In the genomic region with DNA sequence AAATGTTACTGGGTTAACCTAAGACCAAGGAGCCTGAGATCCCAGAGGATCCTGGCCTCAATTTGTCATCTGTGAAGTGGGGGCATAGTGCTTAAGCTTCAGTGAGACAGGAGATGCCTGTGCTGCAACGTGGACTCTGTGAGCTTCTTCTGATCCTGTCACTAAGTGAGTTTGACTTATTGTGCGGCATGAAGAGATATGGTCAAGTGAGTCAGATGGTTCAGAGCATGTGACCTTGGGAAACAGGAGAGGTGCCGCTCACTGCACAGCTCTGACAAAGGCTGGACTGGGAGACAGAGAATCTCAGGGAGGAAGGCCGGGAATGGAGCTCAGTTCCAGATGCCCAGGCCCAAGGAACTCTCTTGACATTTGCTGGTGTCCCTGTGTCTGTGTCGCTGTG, we compare ENCODE assay signal across 27 mouse cellular contexts. TPM values are rescaled to one million over a fixed set of nuclear protein-coding genes. Genes with fewer than 3 reads are reported as not detected.
A peak's percentile ranks its signal among the peaks of the same experiment; 100 is the strongest.
DNase-seq lines count a peak whose midpoint lies in the region; ATAC-seq and TF ChIP-seq lines count a peak whose summit lies in the region.
"Had no signal": no experiment of that assay in that cellular context is flagged by ENCODE, and none has a peak within 500 bp of the region (broad histone marks: within the 10 kb centered on the region; RNA-seq: fewer than 3 reads in every experiment).

No protein-coding gene starts in this region.

- H3K9me3 ChIP-seq in limb, embryonic 13.5 days, result no peaks in the 10 kb centered on the region
- H3K9me3 ChIP-seq: heart, embryonic 12.5 days; liver, embryonic 15.5 days; midbrain, embryonic 15.5 days; neural tube, embryonic 13.5 days had no signal

- H3ac ChIP-seq in C2C12 (ENCODE audit: control insufficient read depth, insufficient read length, low read depth), result no peak overlapping the region

- no peaks in the 10 kb centered on the region for H3K79me3 ChIP-seq in C2C12 (ENCODE audit: low read depth)

- H3K27ac ChIP-seq in gastrocnemius, adult 2 months, result peak overlapping the region; percentile 46
- H3K27ac ChIP-seq in limb, embryonic 13.5 days, result no peak overlapping the region
- H3K27ac ChIP-seq: hindbrain, postnatal 0 days; liver, embryonic 15.5 days; midbrain, embryonic 15.5 days; neural tube, embryonic 13.5 days had no signal

- no peak for DNase-seq in gastrocnemius, adult 2 months
- DNase-seq in gastrocnemius, postnatal 4 days (ENCODE audit: low spot score in 2 of 2), result no peak
- DNase-seq in adrenal gland, postnatal 36 days, result peak; percentile 51 to 59
- no peak for DNase-seq in Muller cell, postnatal 12 days (ENCODE audit: inconsistent ontology term)
- no peak for DNase-seq in cerebellum, adult 9-10 months
- DNase-seq: B cell, adult 2 months; cerebellum, adult 11 months; cerebellum, postnatal 10 days; gastrocnemius, postnatal 10 days; heart, adult 11 months; kidney, postnatal 25 days; layer of hippocampus, adult 9-11 months; liver; lung, postnatal 4 days; retina, postnatal 1 day; right cerebral cortex, postnatal 25 days; spleen, adult 18-20 months had no signal

- no peaks in the 10 kb centered on the region for H3K36me3 ChIP-seq in C2C12 (ENCODE audit: control insufficient read depth, insufficient read depth)
- H3K36me3 ChIP-seq in limb, embryonic 13.5 days, result no peaks in the 10 kb centered on the region
- H3K36me3 ChIP-seq: heart, embryonic 12.5 days; liver, embryonic 15.5 days; midbrain, embryonic 15.5 days; neural tube, embryonic 13.5 days had no signal

- no peaks in the 10 kb centered on the region for H3K79me2 ChIP-seq in C2C12 (ENCODE audit: control insufficient read depth, insufficient read depth)

- H3K27me3 ChIP-seq in C2C12 (ENCODE audit: control insufficient read depth, insufficient read depth, insufficient read length), result no peaks in the 10 kb centered on the region
- H3K27me3 ChIP-seq in limb, embryonic 13.5 days, result no peaks in the 10 kb centered on the region
- H3K27me3 ChIP-seq: midbrain, embryonic 15.5 days; neural tube, embryonic 13.5 days had no signal

- no peak overlapping the region for H3K4me3 ChIP-seq in gastrocnemius, adult 2 months
- no peak overlapping the region for H3K4me3 ChIP-seq in C2C12 (ENCODE audit: insufficient read depth, poor library complexity, severe bottlenecking)
- no peak overlapping the region for H3K4me3 ChIP-seq in limb, embryonic 13.5 days
- H3K4me3 ChIP-seq: heart, embryonic 12.5 days; liver, embryonic 15.5 days; midbrain, embryonic 15.5 days; neural tube, embryonic 13.5 days had no signal

- H3K4me2 ChIP-seq in limb, embryonic 13.5 days (replicated peaks), result no peak overlapping the region
- H3K4me2 ChIP-seq: heart, embryonic 12.5 days; liver, embryonic 15.5 days; midbrain, embryonic 15.5 days; neural tube, embryonic 13.5 days had no signal

- WGBS in limb, embryonic 13.5 days, result 86% methylated on average over 5 of the region's 5 CpGs

- intact Hi-C loops in gastrocnemius, adult 2 months (cut with DNase I), result no loop called here

- ATAC-seq in limb, embryonic 13.5 days (ENCODE audit: low FRiP score, low read depth), result no peak
- ATAC-seq: forebrain, embryonic 14.5 days; hindbrain, postnatal 0 days; intestine, postnatal 0 days; midbrain, embryonic 15.5 days had no signal

- H3K4me1 ChIP-seq in limb, embryonic 13.5 days, result peaks cover 69% of the 10 kb centered on the region
- H3K4me1 ChIP-seq: liver, embryonic 15.5 days had no signal

- 0 out of 2 replicates have a peak overlapping the region, but pooled peaks have one; percentile 13 for H3K9ac ChIP-seq in limb, embryonic 13.5 days
- H3K9ac ChIP-seq: heart, embryonic 12.5 days; liver, embryonic 15.5 days; midbrain, embryonic 15.5 days; neural tube, embryonic 13.5 days had no signal

- no peak for TF ChIP-seq CTCF in gastrocnemius, adult 2 months (IDR thresholded peaks at IDR 0.05)
- TF ChIP-seq CTCF in C2C12 (IDR thresholded peaks at IDR 0.05; ENCODE audit: control insufficient read depth, insufficient read depth, insufficient read length), result no peak

TF ChIP-seq in C2C12, 6 proteins besides CTCF, POLR2A, EP300 and RAD21:
- TF ChIP-seq USF1 (IDR thresholded peaks at IDR 0.05; ENCODE audit: low read depth) (peak; percentile 90), MAX (IDR thresholded peaks at IDR 0.05) (no peak), MYOG (IDR thresholded peaks at IDR 0.05; ENCODE audit: control insufficient read depth, extremely low read depth, insufficient read length) (no peak)

RNA-seq across cellular contexts. Expression of gene Fbln2, which starts 6.5 kb away (rescaled TPM):
- total RNA-seq in gastrocnemius, adult 2 months (2021), result 10 to 100 TPM; 43.6 to 64.7 TPM
- 100 to 1,000 TPM; 115 to 127 TPM for total RNA-seq in gastrocnemius, postnatal 4 days (2021)
- polyA plus RNA-seq in C2C12 (2012; fragmentation: generic; extraction: Trizol), result 91.6 TPM
- total RNA-seq in adrenal gland, postnatal 36 days (2021), result 10 to 100 TPM; 12.6 to 20.7 TPM
- 192 and 196 TPM in 2 replicates for polyA plus RNA-seq in limb, embryonic 13.5 days (2015; fragmentation: Nextera tagmentation; extraction: Ambion mirVana)
- total RNA-seq: hematopoietic stem cell, adult 5-6 weeks had no signal

RNA-seq across cellular contexts. Expression of gene Hdac11, which starts 49.3 kb away (rescaled TPM):
- 1 to 10 TPM; 5.1 to 6.5 TPM for total RNA-seq in gastrocnemius, adult 2 months (2021)
- 10 to 100 TPM; 25.0 to 25.1 TPM for total RNA-seq in gastrocnemius, postnatal 4 days (2021)
- 1.1 TPM for polyA plus RNA-seq in C2C12 (2012; fragmentation: generic; extraction: Trizol)
- total RNA-seq in adrenal gland, postnatal 36 days (2021), result 1 to 10 TPM; 5.8 to 6.2 TPM
- 16.1 and 18.6 TPM in 2 replicates for polyA plus RNA-seq in limb, embryonic 13.5 days (2015; fragmentation: Nextera tagmentation; extraction: Ambion mirVana)

Comparison
In these comparisons a context has a peak if more than half of its experiments do, and no peak if none do; other contexts are left out.
1. DNase-seq: peak in adrenal gland, postnatal 36 days (2 of 2); none in gastrocnemius, adult 2 months (single experiment), gastrocnemius, postnatal 4 days (0 of 2), Muller cell, postnatal 12 days (single experiment) and cerebellum, adult 9-10 months (single experiment).